Mouse (Mus musculus) embryonic facial prominence, embryonic 12.5 days (tissue): ENCODE results near the gene Dok4. TPM values are rescaled to one million over a fixed set of nuclear protein-coding genes. Genes with fewer than 3 reads are reported as not detected.
"Not testable (repeated sequence)": the region's sequence is repeated elsewhere in the genome, so short reads cannot be mapped to it uniquely, and the experiment has no call there.

ENCODE experiments used
- ATAC-seq: fragments of 200-750 bp; cut with Nextera tagmentation; 2 replicates; pipeline ENCODE4 v1.8.0; 2017; ENCODE audit not compliant: insufficient number of reproducible peaks, insufficient read depth, low FRiP score, low TSS enrichment
- H3K27ac ChIP-seq: fragments of 300-500 bp; sonication (generic); 2 replicates; pipeline ENCODE4 v1.5.1; 2016; ENCODE audit warnings: mild to moderate bottlenecking
- H3K27me3 ChIP-seq: fragments of 300-500 bp; sonication (generic); 2 replicates; pipeline ENCODE4 v1.6.1; 2016; ENCODE audit warnings: mild to moderate bottlenecking, moderate library complexity
- H3K36me3 ChIP-seq: fragments of 300-500 bp; sonication (generic); 2 replicates; pipeline ENCODE4 v1.6.1; 2016; ENCODE audit warnings: mild to moderate bottlenecking
- H3K4me1 ChIP-seq: fragments of 300-500 bp; sonication (generic); 2 replicates; pipeline ENCODE4 v1.6.1; 2016
- H3K4me2 ChIP-seq: fragments of 300-500 bp; sonication (generic); replicated peaks from 2 replicates; pipeline ENCODE4 v1.6.1; 2016; ENCODE audit warnings: mild to moderate bottlenecking, moderate library complexity
- H3K4me3 ChIP-seq: fragments of 300-500 bp; sonication (generic); 2 replicates; pipeline ENCODE4 v1.5.1; 2016; ENCODE audit warnings: mild to moderate bottlenecking
- H3K9ac ChIP-seq: fragments of 300-500 bp; sonication (generic); 2 replicates; pipeline ENCODE4 v1.6.1; 2016; ENCODE audit warnings: mild to moderate bottlenecking, moderate library complexity
- H3K9me3 ChIP-seq: fragments of 300-500 bp; sonication (generic); 2 replicates; pipeline ENCODE4 v1.6.1; 2016; ENCODE audit warnings: mild to moderate bottlenecking, moderate library complexity
- WGBS: fragments of 180-500 bp; shearing (Covaris S2); methylation state at CpG from one replicate; pipeline ENCODE4 v1.1.7; 2016; 5-methylcytosine and 5-hydroxymethylcytosine counted together
- polyA plus RNA-seq: library from polyadenylated mRNA; unstranded; fragments of >200 nt; fragmentation: Nextera tagmentation; extraction: Ambion mirVana; gene quantifications from 2 replicates; pipeline ENCODE4 v1.2.1, GENCODE M21; 2016

Dok4 gene
- polyA plus RNA-seq, 1 experiment from 2014 or later: 25.1 TPM

DNA sequence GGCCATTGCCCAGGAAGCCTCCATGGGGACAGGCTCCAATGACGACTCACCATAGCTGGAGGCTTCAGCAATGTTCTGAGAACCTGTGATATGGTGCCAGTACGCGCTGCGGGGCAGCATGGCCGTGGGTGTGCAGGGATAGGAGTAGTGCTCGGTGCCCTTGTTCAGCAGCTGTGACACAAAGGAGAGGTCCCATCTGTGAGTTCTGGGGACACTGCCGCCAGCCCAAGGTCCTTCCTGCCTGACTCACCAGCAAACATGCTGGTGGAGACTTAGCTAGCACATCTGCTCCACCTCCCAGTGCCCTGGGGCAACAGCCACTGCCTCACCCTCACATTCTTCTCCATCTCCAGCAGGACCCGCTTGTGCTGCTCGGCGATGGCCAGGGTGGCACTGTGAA, 10.8 kb downstream of the Dok4 start:
- peaks cover 64% of the 10 kb centered on the region for H3K36me3 ChIP-seq
- H3K9ac ChIP-seq: no peak overlapping the region
- ATAC-seq: no peak
- 77% methylated on average over 10 of the region's 10 CpGs for WGBS
- H3K27ac ChIP-seq: no peak overlapping the region
- H3K9me3 ChIP-seq: no peaks in the 10 kb centered on the region
- H3K4me2 ChIP-seq: no peak overlapping the region
- H3K4me1 ChIP-seq: peaks cover 8% of the 10 kb centered on the region
- peaks cover 6% of the 10 kb centered on the region; the same call in 1 of the 2 replicates for H3K27me3 ChIP-seq
- no peak overlapping the region for H3K4me3 ChIP-seq

DNA sequence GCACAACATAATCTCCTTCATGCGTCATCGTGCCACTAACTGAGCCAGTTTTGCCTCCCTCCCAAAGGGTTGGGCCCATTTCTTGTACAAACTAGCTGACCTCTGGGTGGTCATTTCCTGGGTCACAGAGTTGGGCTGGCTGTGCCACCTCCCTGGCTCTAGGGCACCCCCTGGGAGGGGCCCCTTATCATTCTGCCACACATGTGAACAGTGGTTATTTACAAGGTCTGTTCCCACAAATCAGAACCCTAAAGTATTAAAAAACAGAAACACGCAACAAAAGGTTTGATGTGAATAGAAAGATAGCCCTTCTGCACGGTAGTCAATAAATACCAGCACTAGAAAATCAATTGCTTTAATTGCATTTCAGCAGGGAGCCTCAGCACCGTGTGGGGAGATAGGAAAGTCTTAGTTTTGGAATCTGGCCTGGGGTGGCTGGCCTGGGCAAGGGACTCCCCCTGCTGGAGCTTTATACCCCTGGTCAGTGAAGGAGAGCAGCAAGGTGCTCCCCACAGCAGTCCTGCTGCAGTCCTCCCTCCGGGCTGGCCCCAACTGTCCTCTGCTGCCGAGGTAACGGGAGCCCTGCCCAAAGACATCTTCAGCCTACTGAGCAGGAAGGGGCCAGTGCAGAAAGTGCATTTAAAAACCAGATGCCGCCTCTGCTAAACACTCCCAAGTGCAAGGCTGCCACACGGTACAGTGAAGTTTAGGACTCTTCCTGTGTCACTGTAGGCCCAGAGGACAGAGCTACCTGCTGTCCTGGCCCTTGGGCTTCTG, 12.0 kb downstream of the Dok4 start:
- no peaks in the 10 kb centered on the region for H3K9me3 ChIP-seq
- WGBS: 82% methylated on average over 10 of the region's 10 CpGs
- no peak overlapping the region for H3K4me2 ChIP-seq
- H3K4me1 ChIP-seq: 0 out of 2 replicates have a peak, but pooled peaks cover 2% of the 10 kb centered on the region
- no peak overlapping the region for H3K27ac ChIP-seq
- H3K36me3 ChIP-seq: peaks cover 67% of the 10 kb centered on the region
- no peak overlapping the region for H3K4me3 ChIP-seq
- ATAC-seq: no peak
- H3K9ac ChIP-seq: no peak overlapping the region
- H3K27me3 ChIP-seq: no peaks in the 10 kb centered on the region

DNA sequence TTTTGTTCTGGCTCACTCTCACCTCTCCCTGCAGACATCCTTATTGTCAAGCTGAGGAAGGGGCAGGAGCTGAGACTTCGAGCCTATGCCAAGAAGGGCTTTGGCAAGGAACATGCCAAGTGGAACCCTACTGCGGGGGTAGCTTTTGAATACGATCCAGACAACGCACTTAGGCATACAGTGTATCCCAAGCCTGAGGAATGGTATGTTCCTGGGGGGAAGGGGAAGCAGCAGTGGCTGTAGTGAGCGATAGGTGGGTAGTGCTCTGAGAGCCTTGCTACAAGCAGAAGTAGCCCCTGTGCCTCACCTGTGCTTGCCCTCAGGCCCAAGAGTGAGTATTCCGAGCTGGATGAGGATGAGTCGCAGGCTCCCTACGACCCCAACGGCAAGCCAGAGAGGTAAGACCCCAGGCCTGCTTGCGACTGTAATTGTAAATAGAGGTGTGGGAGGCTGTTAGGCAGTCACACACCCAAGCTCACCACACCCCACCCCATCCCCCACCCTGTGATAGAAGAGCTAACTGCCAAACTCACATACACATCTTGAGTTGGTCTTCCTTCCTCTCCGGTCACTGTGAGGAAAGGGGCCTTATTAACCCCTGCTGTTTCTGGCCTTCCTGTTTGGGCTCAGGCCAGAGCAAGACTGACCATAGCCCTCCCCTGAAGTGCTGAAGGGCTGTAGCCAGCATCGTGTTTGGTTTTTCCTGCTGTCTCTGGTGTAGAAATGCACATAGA, 13.5 kb downstream of the Dok4 start:
- 89% methylated on average over 12 of the region's 12 CpGs for WGBS
- H3K36me3 ChIP-seq: peaks cover 67% of the 10 kb centered on the region

DNA sequence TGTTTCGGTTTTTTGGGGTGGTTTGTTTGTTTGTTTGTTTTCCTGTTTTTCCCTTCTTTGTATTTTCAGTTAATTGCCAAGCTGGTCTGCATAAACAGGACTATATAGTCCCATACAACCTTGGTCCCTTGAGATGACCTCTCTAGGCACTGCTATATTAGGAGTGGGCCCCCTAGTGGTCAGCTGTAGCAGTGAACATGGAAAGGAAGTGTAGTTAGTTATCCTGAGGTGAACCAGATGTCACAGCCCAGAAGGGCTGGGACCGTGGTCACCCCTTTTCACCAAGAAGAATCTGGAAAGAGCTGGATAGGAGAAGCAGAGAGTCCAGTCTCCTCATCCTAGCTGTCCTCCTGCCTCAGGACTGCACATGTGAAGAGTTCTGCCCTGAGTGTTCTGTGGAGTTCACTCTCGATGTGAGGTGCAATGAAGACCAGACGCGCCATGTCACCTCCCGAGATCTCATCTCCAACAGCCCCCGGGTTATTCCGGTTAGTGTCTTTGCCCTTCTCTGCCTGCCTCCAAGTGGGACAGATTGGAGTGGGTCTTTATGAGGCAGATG, 14.7 kb downstream of the Dok4 start:
- Histone ChIP-seq H3K4me2 (no peak overlapping the region), H3K9me3 (no peaks in the 10 kb centered on the region), H3K4me3 (no peak overlapping the region), H3K27ac (no peak overlapping the region), H3K4me1 (peaks cover 13% of the 10 kb centered on the region; the same call in 1 of the 2 replicates), H3K36me3 (peaks cover 60% of the 10 kb centered on the region), H3K27me3 (no peaks in the 10 kb centered on the region), H3K9ac (no peak overlapping the region)
- 71% methylated on average over 8 of the region's 8 CpGs for WGBS
- no peak for ATAC-seq

More for the DNA sequence above, 13.5 kb downstream of the Dok4 start:
- Histone ChIP-seq H3K4me2 (no peak overlapping the region), H3K9me3 (no peaks in the 10 kb centered on the region), H3K27ac (no peak overlapping the region), H3K4me3 (no peak overlapping the region), H3K4me1 (peaks cover 13% of the 10 kb centered on the region; the same call in 1 of the 2 replicates), H3K27me3 (no peaks in the 10 kb centered on the region), H3K9ac (no peak overlapping the region)
- ATAC-seq: no peak

DNA sequence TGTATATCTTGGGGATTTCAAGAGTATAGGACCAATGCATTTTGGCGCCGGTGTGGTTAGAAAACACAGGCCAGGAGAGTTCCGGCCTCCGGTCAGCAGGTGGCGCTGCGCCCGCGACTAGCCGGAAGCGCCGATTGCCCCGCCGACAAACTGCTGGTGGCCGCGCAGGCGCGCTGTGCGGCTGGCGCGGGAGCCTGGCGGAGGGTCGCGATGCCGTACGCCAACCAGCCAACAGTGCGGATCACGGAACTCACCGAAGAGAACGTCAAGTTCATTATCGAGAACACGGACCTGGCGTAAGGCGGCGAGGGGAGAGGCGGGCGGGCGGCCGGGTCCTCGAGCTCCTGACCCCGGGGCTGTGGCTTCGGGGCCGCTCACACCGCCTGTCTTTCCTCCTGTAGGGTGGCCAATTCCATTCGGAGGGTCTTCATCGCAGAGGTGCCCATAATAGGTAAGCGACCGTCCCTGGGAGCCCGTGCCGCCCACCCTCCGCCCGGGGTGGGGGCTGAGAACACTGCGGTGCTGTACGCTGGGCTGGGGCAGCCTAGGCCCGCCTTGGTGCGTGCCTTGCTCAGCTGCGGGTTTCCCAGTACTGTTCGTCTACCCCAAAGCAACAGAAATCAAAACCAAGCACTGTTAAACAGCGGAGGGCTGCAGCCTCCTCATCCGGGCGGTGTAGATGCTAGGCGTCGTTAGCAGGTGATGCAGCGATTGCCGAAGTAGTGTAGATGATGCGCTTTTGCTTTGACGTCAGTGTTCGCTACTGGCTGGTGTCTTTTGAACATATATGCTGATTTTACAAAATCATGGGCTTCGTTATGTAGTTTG, 18.6 kb downstream of the Dok4 start, which contains the start of gene Polr2c:
Gene Polr2c, plus strand, starts transcription at position 105 of the 828 bp plus-strand sequence.
- Histone ChIP-seq H3K9ac (peak within 1 kb of the TSS; percentile 72), H3K36me3 (peaks cover 42% of the 10 kb centered on the region), H3K27ac (peak within 1 kb of the TSS; percentile 71), H3K9me3 (no peaks in the 10 kb centered on the region), H3K4me1 (peaks cover 13% of the 10 kb centered on the region; the same call in 1 of the 2 replicates), H3K4me2 (peak within 1 kb of the TSS; percentile 76), H3K4me3 (peak within 1 kb of the TSS; percentile 94), H3K27me3 (no peaks in the 10 kb centered on the region)
- ATAC-seq: peak; percentile 69
- WGBS: 1% methylated on average over 67 of the region's 68 CpGs

DNA sequence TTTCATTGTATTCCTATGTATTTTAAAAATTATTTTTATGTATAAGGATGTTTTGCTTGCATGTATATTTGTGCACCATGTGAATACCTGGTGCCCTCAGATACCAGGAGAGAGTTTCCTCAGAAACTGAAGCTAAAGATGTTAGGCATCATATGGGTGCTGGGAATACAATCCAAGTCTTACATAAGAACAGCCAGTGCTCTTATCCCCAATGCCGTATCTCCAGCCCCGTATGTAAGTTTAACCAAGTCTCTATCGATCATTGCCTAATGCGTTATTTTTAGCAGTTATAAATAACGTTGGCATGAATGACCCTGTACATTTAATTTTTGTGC, 19.2 kb downstream of the Dok4 start:
- 30% methylated on average over 5 of the region's 5 CpGs for WGBS

DNA sequence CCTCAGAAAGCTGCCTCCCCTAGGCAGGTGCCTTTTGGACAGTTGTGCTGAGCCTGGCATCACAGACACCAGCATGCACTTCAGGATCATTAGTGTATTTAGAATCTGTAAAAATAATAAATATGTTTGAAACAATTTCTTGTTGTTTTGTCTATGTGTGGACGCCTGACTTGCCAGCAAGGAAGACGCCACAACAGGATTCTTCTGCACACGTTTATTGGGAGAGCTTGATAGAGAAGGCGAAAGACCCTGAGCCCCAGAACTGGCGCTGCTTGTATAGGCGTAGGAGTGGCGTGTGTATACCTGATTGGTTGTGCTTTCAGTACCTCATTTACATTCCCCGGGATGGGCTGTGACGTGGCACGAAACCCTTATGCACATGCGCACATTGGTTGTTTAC, 21.4 kb downstream of the Dok4 start:
- not testable (repeated sequence) for H3K4me2 ChIP-seq, H3K9ac ChIP-seq, H3K27ac ChIP-seq, ATAC-seq, H3K4me3 ChIP-seq, H3K27me3 ChIP-seq, H3K9me3 ChIP-seq
- WGBS: 90% methylated on average over 11 of the region's 11 CpGs
- Histone ChIP-seq H3K36me3 (peaks cover 47% of the 10 kb centered on the region), H3K4me1 (peaks cover 13% of the 10 kb centered on the region; the same call in 1 of the 2 replicates)

More for the DNA sequence above, 19.2 kb downstream of the Dok4 start:
- H3K27me3 ChIP-seq: no peaks in the 10 kb centered on the region
- H3K27ac ChIP-seq: no peak overlapping the region
- H3K36me3 ChIP-seq: peaks cover 42% of the 10 kb centered on the region
- no peak for ATAC-seq
- H3K4me2 ChIP-seq: no peak overlapping the region
- 0 out of 2 replicates have a peak overlapping the region, but pooled peaks have one; percentile 94 for H3K4me3 ChIP-seq
- no peaks in the 10 kb centered on the region for H3K9me3 ChIP-seq
- peaks cover 13% of the 10 kb centered on the region; the same call in 1 of the 2 replicates for H3K4me1 ChIP-seq
- H3K9ac ChIP-seq: no peak overlapping the region

DNA sequence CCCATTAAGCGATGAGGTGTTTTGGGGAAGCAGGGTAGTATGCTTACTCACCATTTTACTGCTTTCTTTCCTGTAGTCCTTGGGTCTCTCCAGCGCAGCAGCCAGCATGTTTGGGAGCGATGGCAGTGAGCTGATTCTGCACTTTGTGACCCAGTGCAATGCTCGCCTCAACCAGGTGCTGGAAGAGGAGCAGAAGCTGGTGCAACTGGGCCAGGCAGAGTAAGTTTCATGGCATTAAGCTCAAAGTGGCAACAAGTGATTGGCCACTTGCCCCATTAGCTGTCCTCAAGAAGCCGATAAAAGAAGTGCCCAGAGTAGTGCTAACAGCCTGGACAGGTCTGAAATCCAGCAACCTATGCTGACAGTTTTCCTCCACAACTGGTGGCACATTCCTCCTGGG, 26.1 kb downstream of the Dok4 start:
- H3K4me1 ChIP-seq: no peaks in the 10 kb centered on the region
- peaks cover 64% of the 10 kb centered on the region for H3K36me3 ChIP-seq
- no peak overlapping the region for H3K4me2 ChIP-seq
- no peak overlapping the region for H3K27ac ChIP-seq
- no peak overlapping the region for H3K4me3 ChIP-seq
- H3K9me3 ChIP-seq: no peaks in the 10 kb centered on the region
- no peaks in the 10 kb centered on the region for H3K27me3 ChIP-seq
- no peak overlapping the region for H3K9ac ChIP-seq
- ATAC-seq: no peak
- WGBS: 89% methylated on average over 5 of the region's 5 CpGs

DNA sequence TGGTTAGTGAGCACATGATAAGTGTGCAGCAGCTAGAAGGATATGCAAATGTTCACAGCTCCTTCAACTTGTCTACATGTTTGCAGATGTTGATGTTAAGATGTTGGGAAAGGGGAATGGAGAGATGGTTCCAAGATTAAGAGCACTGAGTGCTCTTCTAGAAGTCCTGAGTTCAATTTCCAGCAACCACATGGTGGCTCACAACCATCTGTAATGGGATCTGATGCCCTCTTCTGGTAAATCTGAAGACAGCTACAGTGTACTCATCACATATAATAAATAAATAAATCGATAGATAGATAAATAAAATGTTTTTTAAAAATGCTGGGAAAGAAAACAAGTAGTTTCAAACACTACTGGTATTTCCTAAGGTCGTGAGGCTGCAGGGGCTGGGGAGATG, 34.9 kb downstream of the Dok4 start:
- 59% methylated on average over 2 of the region's 2 CpGs for WGBS
- Histone ChIP-seq H3K4me1 (peaks cover 10% of the 10 kb centered on the region), H3K9me3 (no peaks in the 10 kb centered on the region), H3K36me3 (peaks cover 14% of the 10 kb centered on the region), H3K27me3 (no peaks in the 10 kb centered on the region), H3K4me2 (no peak overlapping the region), H3K9ac (no peak overlapping the region), H3K27ac (no peak overlapping the region), H3K4me3 (no peak overlapping the region)
- no peak for ATAC-seq

DNA sequence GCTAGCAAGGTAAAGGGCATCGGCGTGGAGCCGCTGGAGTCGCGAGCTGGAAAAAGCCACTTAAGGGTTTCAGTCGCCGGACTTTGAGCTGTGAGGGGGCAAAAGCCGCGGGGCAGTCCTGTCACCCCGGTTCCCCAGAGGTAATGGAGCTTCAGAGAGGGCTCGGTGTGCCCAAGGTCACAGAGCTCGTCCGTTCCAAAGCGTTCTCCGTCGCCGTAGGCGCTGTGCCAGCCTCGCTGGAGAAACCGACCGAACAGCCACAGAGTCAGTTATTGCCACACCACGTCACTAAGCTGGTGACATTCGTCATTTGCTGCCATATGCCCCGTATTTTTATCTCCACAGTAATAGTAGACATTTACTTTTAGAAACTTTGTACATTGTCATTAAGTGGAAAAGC, 37.5 kb downstream of the Dok4 start:
- peak overlapping the region; percentile 84 for H3K4me3 ChIP-seq
- peak overlapping the region; percentile 77 for H3K27ac ChIP-seq
- 0% methylated on average over 24 of the region's 24 CpGs for WGBS

More for the DNA sequence above, 37.5 kb downstream of the Dok4 start:
- Histone ChIP-seq H3K4me2 (peak overlapping the region; percentile 69), H3K9me3 (no peaks in the 10 kb centered on the region), H3K27me3 (no peaks in the 10 kb centered on the region), H3K36me3 (no peaks in the 10 kb centered on the region), H3K4me1 (peaks cover 10% of the 10 kb centered on the region), H3K9ac (peak overlapping the region; percentile 91)
- ATAC-seq: peak; percentile 24; the same call in 1 of the 2 replicates
